Mouse (Mus musculus) midbrain, postnatal 0 days (tissue): ENCODE measurements around the gene Upp2. TPM values are rescaled to one million over a fixed set of nuclear protein-coding genes. Genes with fewer than 3 reads are reported as not detected.
A peak's percentile ranks its signal among the peaks of the same experiment; 100 is the strongest.

Experiments used
- ATAC-seq: fragments of 200-750 bp; cut with Nextera tagmentation; 2 replicates; pipeline ENCODE4 v1.8.0; 2017; ENCODE audit warnings: moderate number of reproducible peaks, mild to moderate bottlenecking, moderate TSS enrichment, moderate library complexity; ENCODE audit not compliant: low FRiP score
- DNase-seq: peaks from one replicate; pipeline ENCODE4 v3.0.0-alpha.2; 2015; ENCODE audit warnings: low spot score
- H3K27ac ChIP-seq: fragments of 300-500 bp; sonication (generic); 2 replicates; pipeline ENCODE4 v1.5.1; 2014; ENCODE audit warnings: low read depth, mild to moderate bottlenecking, low read length, mixed read lengths
- H3K27me3 ChIP-seq: fragments of 300-500 bp; sonication (generic); 2 replicates; pipeline ENCODE4 v1.6.1; 2014; ENCODE audit warnings: low read length, control low read depth, mixed read lengths; ENCODE audit not compliant: insufficient read depth
- H3K36me3 ChIP-seq: fragments of 300-500 bp; sonication (generic); 2 replicates; pipeline ENCODE4 v1.6.1; 2014; ENCODE audit warnings: low read length, control low read depth, mixed read lengths; ENCODE audit not compliant: insufficient read depth
- H3K4me1 ChIP-seq: fragments of 300-500 bp; sonication (generic); 2 replicates; pipeline ENCODE4 v1.6.1; 2014; ENCODE audit warnings: mild to moderate bottlenecking, control low read depth, antibody characterized with exemption, low read length, mixed read lengths; ENCODE audit not compliant: insufficient read depth
- H3K4me2 ChIP-seq: fragments of 300-500 bp; sonication (generic); 2 replicates; pipeline ENCODE4 v1.6.1; 2014; ENCODE audit warnings: low read depth, mild to moderate bottlenecking, low read length, mixed read lengths; ENCODE audit not compliant: poor library complexity, severe bottlenecking
- H3K4me3 ChIP-seq: fragments of 300-500 bp; sonication (generic); 2 replicates; pipeline ENCODE4 v1.5.1; 2014; ENCODE audit warnings: low read depth, mild to moderate bottlenecking, low read length, moderate library complexity
- H3K9ac ChIP-seq: fragments of 300-500 bp; sonication (generic); replicated peaks from 2 replicates; pipeline ENCODE4 v1.6.1; 2014; ENCODE audit warnings: mild to moderate bottlenecking, low read length, moderate library complexity, mixed read lengths; ENCODE audit not compliant: poor library complexity, severe bottlenecking
- H3K9me3 ChIP-seq: fragments of 300-500 bp; sonication (generic); 2 replicates; pipeline ENCODE4 v1.6.1; 2016; ENCODE audit warnings: low read length, control low read depth
- CTCF ChIP-seq: IDR thresholded peaks from 2 replicates; pipeline ENCODE4 v1.5.1; 2016; ENCODE audit warnings: antibody characterized with exemption, mild to moderate bottlenecking
- WGBS: fragments of 180-500 bp; shearing (Covaris S2); extraction: QIAGEN DNeasy Blood & Tissue Kit; methylation state at CpG from one replicate; pipeline ENCODE4 v1.1.7; 2014; 5-methylcytosine and 5-hydroxymethylcytosine counted together
- polyA plus RNA-seq: library from polyadenylated mRNA; unstranded; fragments of >200 nt; fragmentation: Nextera tagmentation; extraction: Ambion mirVana; gene quantifications from 2 replicates; pipeline ENCODE4 v1.2.1, GENCODE M21; 2015
- total RNA-seq: library from RNA; depleted of rRNA; stranded (reverse); fragments of >200 nt; gene quantifications from 2 replicates; pipeline ENCODE4 v1.2.3, GENCODE M21; 2014

Gene Upp2
- total and polyA plus RNA-seq, 2 experiments from 2014 or later: 11.6 TPM

DNA sequence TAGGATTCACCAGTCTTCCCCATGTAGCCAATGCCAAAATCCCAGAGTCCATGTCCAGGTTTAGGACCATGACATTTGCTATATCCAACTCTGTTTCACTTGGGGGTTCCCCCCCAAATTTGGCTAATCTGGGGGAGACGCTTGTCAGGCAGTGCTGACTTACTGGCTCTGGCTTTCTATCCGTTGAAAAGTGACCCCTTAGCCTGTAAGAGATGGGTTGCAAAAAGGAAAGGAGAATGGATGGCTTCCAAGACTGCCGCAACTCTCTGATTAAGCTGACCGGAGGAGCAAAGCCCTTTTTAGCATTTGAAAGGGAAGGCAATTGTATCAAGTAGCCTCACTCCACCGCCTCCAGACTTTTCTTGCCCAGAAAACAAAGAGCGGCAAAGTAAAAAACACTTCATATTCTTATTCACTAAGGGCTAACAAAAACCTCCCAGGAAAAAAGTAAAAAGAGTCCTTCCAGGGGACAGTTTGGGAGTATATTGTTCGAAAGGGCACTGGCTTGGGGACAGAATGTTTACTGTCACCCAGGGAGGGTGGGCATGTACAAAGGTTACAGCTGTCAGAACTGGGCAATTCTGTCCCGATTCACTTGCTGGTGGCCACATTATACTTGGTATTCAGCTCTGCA lies 59.2 kb downstream of the Upp2 start:
- peak; percentile 24 for DNase-seq
- Histone ChIP-seq H3K27me3 (no peaks in the 10 kb centered on the region), H3K9me3 (no peaks in the 10 kb centered on the region), H3K4me1 (no peaks in the 10 kb centered on the region), H3K4me3 (no peak overlapping the region), H3K36me3 (peaks cover 3% of the 10 kb centered on the region; the same call in 1 of the 2 replicates), H3K9ac (no peak overlapping the region), H3K27ac (no peak overlapping the region), H3K4me2 (no peak overlapping the region)
- TF ChIP-seq CTCF: no peak
- no peak for ATAC-seq
- 15% methylated on average over 8 of the region's 8 CpGs for WGBS

GRCm38 (mm10) chr2:58627981-58628380 lies 60.9 kb downstream of the Upp2 start:
- H3K27ac ChIP-seq: no peak overlapping the region
- H3K4me2 ChIP-seq: no peak overlapping the region
- H3K9me3 ChIP-seq: no peaks in the 10 kb centered on the region
- H3K27me3 ChIP-seq: no peaks in the 10 kb centered on the region
- H3K4me3 ChIP-seq: no peak overlapping the region
- no peak overlapping the region for H3K9ac ChIP-seq
- TF ChIP-seq CTCF: no peak
- H3K4me1 ChIP-seq: no peaks in the 10 kb centered on the region
- no peak for ATAC-seq
- DNase-seq: no peak
- peaks cover 3% of the 10 kb centered on the region; the same call in 1 of the 2 replicates for H3K36me3 ChIP-seq
- WGBS: 38% methylated on average over 2 of the region's 2 CpGs

- WGBS: 71% methylated on average over 3 of the region's 3 CpGs
- no peak for DNase-seq
Measured at GRCm38 (mm10) chr2:58628993-58629392, 61.9 kb downstream of the Upp2 start.

DNA sequence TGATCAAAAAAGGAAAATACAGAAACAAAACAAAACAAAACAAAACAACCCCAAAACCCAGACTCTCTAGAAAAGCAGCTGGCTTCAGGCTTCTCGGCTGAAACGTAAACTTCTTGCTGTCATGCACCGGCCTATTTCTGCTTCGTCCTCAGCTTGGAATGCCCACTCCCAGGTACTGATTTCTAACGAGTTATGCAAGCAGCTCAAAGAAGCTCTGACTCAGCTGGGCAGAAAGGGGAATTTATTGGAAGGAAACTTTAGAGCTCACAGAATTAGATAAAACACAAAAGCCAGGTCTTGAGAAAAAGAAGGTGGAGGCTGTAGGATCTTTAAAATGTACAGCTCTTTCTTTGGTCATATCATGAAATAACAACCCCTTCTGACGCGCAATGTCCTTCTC lies 62.3 kb downstream of the Upp2 start:
- no peak overlapping the region for H3K27ac ChIP-seq
- no peaks in the 10 kb centered on the region for H3K27me3 ChIP-seq
- peaks cover 3% of the 10 kb centered on the region; the same call in 1 of the 2 replicates for H3K36me3 ChIP-seq
- no peaks in the 10 kb centered on the region for H3K4me1 ChIP-seq
- no peak overlapping the region for H3K4me3 ChIP-seq
- no peak overlapping the region for H3K9ac ChIP-seq
- TF ChIP-seq CTCF: no peak
- no peaks in the 10 kb centered on the region for H3K9me3 ChIP-seq
- no peak overlapping the region for H3K4me2 ChIP-seq
- no peak for DNase-seq
- ATAC-seq: no peak
- WGBS: 71% methylated on average over 7 of the region's 7 CpGs

More at GRCm38 (mm10) chr2:58628993-58629392, 61.9 kb downstream of the Upp2 start:
- TF ChIP-seq CTCF: no peak
- H3K27ac ChIP-seq: no peak overlapping the region
- H3K9me3 ChIP-seq: no peaks in the 10 kb centered on the region
- H3K9ac ChIP-seq: no peak overlapping the region
- H3K27me3 ChIP-seq: no peaks in the 10 kb centered on the region
- H3K4me3 ChIP-seq: no peak overlapping the region
- H3K36me3 ChIP-seq: peaks cover 3% of the 10 kb centered on the region; the same call in 1 of the 2 replicates
- no peak for ATAC-seq
- no peak overlapping the region for H3K4me2 ChIP-seq
- H3K4me1 ChIP-seq: no peaks in the 10 kb centered on the region

- no peak overlapping the region for H3K4me2 ChIP-seq
- no peak for TF ChIP-seq CTCF
- no peak overlapping the region for H3K4me3 ChIP-seq
- H3K36me3 ChIP-seq: no peaks in the 10 kb centered on the region
- ATAC-seq (no peak), DNase-seq (no peak)
- no peaks in the 10 kb centered on the region for H3K27me3 ChIP-seq
- H3K9me3 ChIP-seq: no peaks in the 10 kb centered on the region
- 95% methylated on average over 11 of the region's 11 CpGs for WGBS
- no peak overlapping the region for H3K27ac ChIP-seq
- no peaks in the 10 kb centered on the region for H3K4me1 ChIP-seq
- no peak overlapping the region for H3K9ac ChIP-seq
Measured at GRCm38 (mm10) chr2:58633791-58634190, 66.7 kb downstream of the Upp2 start.

DNA sequence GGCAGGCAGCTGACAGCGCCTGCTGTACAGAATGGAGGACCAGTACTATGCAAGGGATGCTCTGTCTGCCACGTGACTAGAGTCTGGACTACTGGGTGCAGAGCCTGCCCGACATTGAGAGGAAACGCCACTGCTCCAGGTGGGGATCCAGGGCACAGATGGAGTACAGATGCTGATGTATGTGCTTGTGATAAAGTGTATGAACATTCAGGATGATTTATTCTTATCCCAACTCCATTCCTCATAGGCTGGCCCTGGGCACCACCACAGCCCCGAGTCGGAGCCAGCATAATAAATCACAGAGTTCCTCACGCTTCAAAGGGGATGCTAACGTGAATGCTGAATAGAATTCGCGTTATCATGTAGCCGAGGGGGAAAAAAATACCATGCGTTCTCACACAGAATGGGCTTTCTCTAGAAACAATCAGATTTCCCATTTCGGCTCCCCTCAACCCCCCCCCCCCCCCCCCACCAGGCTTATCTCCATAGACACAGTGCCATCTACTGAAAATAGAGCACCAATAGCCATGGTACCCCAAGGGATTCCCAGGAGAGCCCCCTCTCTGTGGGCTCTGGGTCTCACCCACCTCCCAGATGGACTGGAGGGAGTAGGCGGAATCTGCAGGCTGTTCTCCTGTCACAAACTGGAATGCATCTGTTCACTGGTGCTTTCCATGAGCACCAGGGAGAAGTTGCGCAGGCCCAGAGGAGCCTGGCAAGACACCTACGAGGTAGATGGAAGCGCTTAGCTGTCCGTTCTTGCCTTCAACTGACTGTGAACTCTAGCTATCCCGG lies 74.9 kb downstream of the Upp2 start:
- 62% methylated on average over 19 of the region's 19 CpGs for WGBS
- ATAC-seq (peak; percentile 56), DNase-seq (peak; percentile 26)
- Histone ChIP-seq H3K27ac (no peak overlapping the region), H3K9ac (no peak overlapping the region), H3K4me1 (no peaks in the 10 kb centered on the region), H3K36me3 (no peaks in the 10 kb centered on the region), H3K27me3 (no peaks in the 10 kb centered on the region), H3K9me3 (no peaks in the 10 kb centered on the region), H3K4me3 (no peak overlapping the region), H3K4me2 (no peak overlapping the region)
- no peak for TF ChIP-seq CTCF
